Mouse (Mus musculus) midbrain, embryonic 12.5 days (tissue): Measurements from ENCODE around the gene Gm14743. TPM values are rescaled to one million over a fixed set of nuclear protein-coding genes. Genes with fewer than 3 reads are reported as not detected.
"Not testable (repeated sequence)": the region's sequence is repeated elsewhere in the genome, so short reads cannot be mapped to it uniquely, and the experiment has no call there.

ENCODE experiments used
- ATAC-seq: fragments of 200-750 bp; cut with Nextera tagmentation; 2 replicates; pipeline ENCODE4 v1.8.0; 2017; ENCODE audit warnings: low read depth, moderate TSS enrichment, moderate library complexity; ENCODE audit not compliant: low FRiP score
- H3K27ac ChIP-seq: fragments of 300-500 bp; sonication (generic); replicated peaks from 2 replicates; pipeline ENCODE4 v1.5.1; 2016; ENCODE audit warnings: mild to moderate bottlenecking
- H3K27me3 ChIP-seq: fragments of 300-500 bp; sonication (generic); 2 replicates; pipeline ENCODE4 v1.6.1; 2016; ENCODE audit warnings: mild to moderate bottlenecking
- H3K36me3 ChIP-seq: fragments of 300-500 bp; sonication (generic); 2 replicates; pipeline ENCODE4 v1.6.1; 2016
- H3K4me1 ChIP-seq: fragments of 300-500 bp; sonication (generic); 2 replicates; pipeline ENCODE4 v1.6.1; 2016
- H3K4me2 ChIP-seq: fragments of 300-500 bp; sonication (generic); replicated peaks from 2 replicates; pipeline ENCODE4 v1.6.1; 2016; ENCODE audit warnings: mild to moderate bottlenecking, moderate library complexity
- H3K4me3 ChIP-seq: fragments of 300-500 bp; sonication (generic); 2 replicates; pipeline ENCODE4 v1.5.1; 2016; ENCODE audit warnings: mild to moderate bottlenecking
- H3K9ac ChIP-seq: fragments of 300-500 bp; sonication (generic); replicated peaks from 2 replicates; pipeline ENCODE4 v1.6.1; 2016; ENCODE audit warnings: mild to moderate bottlenecking, moderate library complexity
- H3K9me3 ChIP-seq: fragments of 300-500 bp; sonication (generic); 2 replicates; pipeline ENCODE4 v1.6.1; 2016; ENCODE audit warnings: mild to moderate bottlenecking
- WGBS: fragments of 180-500 bp; shearing (Covaris S2); methylation state at CpG from one replicate; pipeline ENCODE4 v1.1.7; 2016; 5-methylcytosine and 5-hydroxymethylcytosine counted together
- polyA plus RNA-seq: library from polyadenylated mRNA; unstranded; fragments of >200 nt; fragmentation: Nextera tagmentation; extraction: Ambion mirVana; gene quantifications from 2 replicates; pipeline ENCODE4 v1.2.1, GENCODE M21; 2016

Gm14743 gene
- not detected in 2 replicates for polyA plus RNA-seq

DNA sequence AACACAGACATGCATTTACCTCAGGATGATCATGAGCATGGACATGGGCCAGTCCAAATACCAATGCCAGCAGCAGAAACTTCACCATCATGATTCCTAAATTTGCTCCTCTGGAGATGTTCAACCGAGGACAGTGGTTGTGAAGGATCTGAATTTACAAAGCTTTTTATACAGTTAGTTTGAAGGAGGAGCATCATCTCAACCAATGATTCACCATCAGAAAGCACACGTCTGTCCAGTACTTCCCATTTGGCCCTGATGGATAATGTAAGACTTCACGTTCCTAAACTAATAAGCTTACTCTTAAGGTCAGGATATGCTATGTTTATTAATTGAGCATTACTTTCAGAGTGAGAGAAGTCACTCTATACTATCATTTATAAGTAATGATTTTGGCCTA, at the start of gene Gm14743:
Gene Gm14743 (minus strand): TSS at position 101 of the 400 bp plus-strand sequence.
- not testable (repeated sequence) for H3K4me2 ChIP-seq, H3K4me3 ChIP-seq, H3K4me1 ChIP-seq, H3K36me3 ChIP-seq, H3K27ac ChIP-seq, H3K9me3 ChIP-seq, H3K27me3 ChIP-seq, ATAC-seq, H3K9ac ChIP-seq
- WGBS: no CpG with 5 or more reads among the region's 3 CpGs

DNA sequence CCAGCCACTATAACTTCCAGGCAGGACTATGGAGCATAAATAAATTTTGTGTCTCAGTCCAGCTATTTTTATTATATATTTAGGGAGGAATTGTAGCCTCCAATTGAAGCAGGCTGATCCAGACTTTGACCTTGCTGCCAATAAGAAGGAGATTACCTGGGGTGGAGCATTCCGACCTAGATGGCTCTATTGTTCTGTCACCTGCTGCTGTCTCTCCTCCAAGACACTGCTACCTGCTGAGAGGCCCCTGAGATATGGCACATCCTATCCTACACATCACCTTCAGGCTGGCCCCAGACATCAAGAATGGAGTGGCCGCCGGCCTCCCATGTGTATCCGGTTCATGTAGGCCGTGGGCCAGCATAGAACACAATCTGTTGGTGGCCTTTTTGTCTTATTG, 42.9 kb downstream of the Gm14743 start:
- WGBS: 88% methylated on average over 5 of the region's 5 CpGs
- ATAC-seq: no peak
- no peaks in the 10 kb centered on the region for H3K9me3 ChIP-seq
- H3K27me3 ChIP-seq: no peaks in the 10 kb centered on the region
- H3K9ac ChIP-seq: no peak overlapping the region
- no peaks in the 10 kb centered on the region for H3K36me3 ChIP-seq
- no peak overlapping the region for H3K4me2 ChIP-seq
- H3K4me3 ChIP-seq: no peak overlapping the region
- H3K4me1 ChIP-seq: no peaks in the 10 kb centered on the region
- no peak overlapping the region for H3K27ac ChIP-seq

DNA sequence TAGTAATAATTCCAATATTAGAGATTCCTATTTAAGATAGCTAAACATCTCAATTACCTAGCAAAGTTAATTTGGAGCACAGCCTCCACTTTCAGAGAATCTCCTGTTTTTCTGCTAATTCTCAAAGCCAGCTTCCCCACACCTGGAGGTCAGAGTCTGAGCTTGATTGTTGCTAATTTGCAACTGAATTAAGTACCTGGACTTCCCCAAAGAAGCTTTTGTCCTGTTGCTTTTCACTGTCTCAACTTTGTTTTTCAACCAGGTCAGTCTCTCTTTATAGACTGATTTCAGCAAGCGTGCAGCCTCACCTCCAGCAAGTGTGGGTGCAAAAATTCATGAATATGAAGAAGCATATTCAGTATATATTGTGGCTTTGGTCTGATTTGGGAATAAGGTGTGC, 43.5 kb downstream of the Gm14743 start:
- H3K4me2 ChIP-seq, H3K9ac ChIP-seq, H3K27me3 ChIP-seq, H3K36me3 ChIP-seq, ATAC-seq, H3K27ac ChIP-seq, H3K4me3 ChIP-seq, H3K4me1 ChIP-seq, H3K9me3 ChIP-seq: not testable (repeated sequence)
- 56% methylated on average over 1 of the region's 1 CpGs for WGBS

Other genes with a start within 250 kb of the Gm14743 start
- not detected in 2 replicates for gene Obp1a, start 154.5 kb downstream of the Gm14743 start, polyA plus RNA-seq
- gene Gm5938, start 120.5 kb downstream of the Gm14743 start, polyA plus RNA-seq: not detected in 2 replicates
- gene Obp1b, start 59.1 kb downstream of the Gm14743 start, polyA plus RNA-seq: not detected in 2 replicates
- not detected in 2 replicates for gene 4930480E11Rik, start 123.7 kb upstream of the Gm14743 start, polyA plus RNA-seq